Mouse (Mus musculus): Measurements from ENCODE around the gene Sdc3.

The Sdc3 gene

GRCm38 (mm10) chr4:130819806-130820205 is 27.5 kb downstream of the Sdc3 start:
- in situ Hi-C loops (cut with MboI, MseI): no loop called here

- in situ Hi-C loops (cut with MboI, MseI): no loop called here
Measured at GRCm38 (mm10) chr4:130820594-130821255, 28.4 kb downstream of the Sdc3 start.

- in situ Hi-C loops (cut with MboI, MseI): no loop called here
Measured at GRCm38 (mm10) chr4:130828851-130829673, 36.7 kb downstream of the Sdc3 start.

GRCm38 (mm10) chr4:130834122-130834521 is 41.8 kb downstream of the Sdc3 start:
- in situ Hi-C loops (cut with MboI, MseI): no loop called here

GRCm38 (mm10) chr4:130835550-130835949 is 43.2 kb downstream of the Sdc3 start:
- in situ Hi-C loops (cut with MboI, MseI): no loop called here

GRCm38 (mm10) chr4:130836281-130837061 is 44.1 kb downstream of the Sdc3 start:
- in situ Hi-C loops (cut with MboI, MseI): no loop called here

- in situ Hi-C loops (cut with MboI, MseI): no loop called here
Measured at GRCm38 (mm10) chr4:130838585-130838984, 46.2 kb downstream of the Sdc3 start.

GRCm38 (mm10) chr4:130841107-130841840 is 48.9 kb downstream of the Sdc3 start:
- in situ Hi-C loops (cut with MboI, MseI): no loop called here

- in situ Hi-C loops (cut with MboI, MseI): no loop called here
Measured at GRCm38 (mm10) chr4:130848814-130849213, 56.5 kb downstream of the Sdc3 start.

GRCm38 (mm10) chr4:130857661-130858060 is 65.3 kb downstream of the Sdc3 start:
- in situ Hi-C loops (cut with MboI, MseI): no loop called here

- in situ Hi-C loops (cut with MboI, MseI): no loop called here
Measured at GRCm38 (mm10) chr4:130858880-130859279, 66.5 kb downstream of the Sdc3 start.

GRCm38 (mm10) chr4:130859467-130859866 is 67.1 kb downstream of the Sdc3 start:
- in situ Hi-C loops (cut with MboI, MseI): no loop called here

GRCm38 (mm10) chr4:130860902-130861652 is 68.7 kb downstream of the Sdc3 start:
- in situ Hi-C loops (cut with MboI, MseI): loop anchor here (10.0 kb wide), 1 partner anchor 734 kb away; no protein-coding TSS in a partner anchor

GRCm38 (mm10) chr4:130861653-130862208 is 69.4 kb downstream of the Sdc3 start:
- in situ Hi-C loops (cut with MboI, MseI): loop anchor here (10.0 kb wide), 1 partner anchor 733 kb away; no protein-coding TSS in a partner anchor

- in situ Hi-C loops (cut with MboI, MseI): loop anchor here (10.0 kb wide), 1 partner anchor 732 kb away; no protein-coding TSS in a partner anchor
Measured at GRCm38 (mm10) chr4:130862538-130862937, 70.2 kb downstream of the Sdc3 start.

GRCm38 (mm10) chr4:130865460-130865859 is 73.1 kb downstream of the Sdc3 start:
- in situ Hi-C loops (cut with MboI, MseI): loop anchor here (10.0 kb wide), 1 partner anchor 729 kb away; no protein-coding TSS in a partner anchor

GRCm38 (mm10) chr4:130865901-130866371 is 73.6 kb downstream of the Sdc3 start:
- in situ Hi-C loops (cut with MboI, MseI): loop anchor here (10.0 kb wide), 1 partner anchor 729 kb away; no protein-coding TSS in a partner anchor

GRCm38 (mm10) chr4:130867940-130868339 is 75.6 kb downstream of the Sdc3 start:
- in situ Hi-C loops (cut with MboI, MseI): loop anchor here (10.0 kb wide), 1 partner anchor 727 kb away; no protein-coding TSS in a partner anchor

GRCm38 (mm10) chr4:130868803-130869202 is 76.5 kb downstream of the Sdc3 start:
- in situ Hi-C loops (cut with MboI, MseI): loop anchor here (10.0 kb wide), 1 partner anchor 726 kb away; no protein-coding TSS in a partner anchor

- in situ Hi-C loops (cut with MboI, MseI): no loop called here
Measured at GRCm38 (mm10) chr4:130872414-130872813, 80.1 kb downstream of the Sdc3 start.
